Mouse (Mus musculus) lung, postnatal 14 days (tissue): ENCODE measurements around the gene Pank4.

Source experiments
- DNase-seq: peaks from one replicate; pipeline ENCODE4 v3.0.0; 2021

Gene Pank4

GRCm38 (mm10) chr4:154974163-154974611, 10.3 kb downstream of the Pank4 start:
- no peak for DNase-seq

GRCm38 (mm10) chr4:154980110-154980509, 16.2 kb downstream of the Pank4 start:
- DNase-seq: no peak

DNA sequence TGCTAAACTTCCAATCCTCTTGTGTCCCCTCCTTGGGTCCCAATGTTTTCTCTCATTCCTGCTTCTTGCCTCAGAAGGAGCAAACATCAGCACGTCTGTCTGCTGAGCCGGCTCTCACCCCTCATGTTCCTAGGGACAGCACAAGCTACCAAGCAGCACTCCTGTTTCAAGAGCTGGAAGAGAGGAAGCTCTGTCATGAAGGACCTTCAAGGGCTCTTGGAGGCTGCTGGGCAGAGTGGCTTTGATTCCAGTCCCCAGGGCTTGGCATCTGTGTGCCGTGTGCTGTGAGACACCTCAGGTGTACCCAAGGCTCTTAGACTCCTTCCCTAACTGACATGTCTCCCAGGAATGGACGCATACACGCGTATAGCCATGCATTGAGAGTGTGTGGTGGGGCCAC, 17.2 kb downstream of the Pank4 start:
- DNase-seq: peak; percentile 40

DNA sequence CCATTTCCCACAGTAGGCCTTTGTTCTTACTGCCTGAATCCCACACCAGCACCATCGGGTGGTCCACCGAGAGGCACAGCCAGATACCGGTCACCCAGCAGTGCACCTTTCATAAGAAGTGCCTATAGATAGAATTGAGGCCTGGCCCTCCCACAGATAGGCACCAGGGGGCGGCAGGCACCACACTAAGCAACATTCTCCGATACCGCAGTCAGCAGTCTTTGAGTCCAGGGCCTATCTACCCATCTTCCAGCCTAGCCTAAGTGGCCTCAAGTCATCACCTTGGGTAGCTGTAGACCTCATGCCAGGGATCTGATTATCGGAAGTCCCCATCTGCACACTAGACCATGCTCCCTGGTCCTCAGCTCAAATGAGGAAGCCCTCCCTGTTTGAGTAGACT, 17.6 kb downstream of the Pank4 start:
- DNase-seq: peak; percentile 56

DNA sequence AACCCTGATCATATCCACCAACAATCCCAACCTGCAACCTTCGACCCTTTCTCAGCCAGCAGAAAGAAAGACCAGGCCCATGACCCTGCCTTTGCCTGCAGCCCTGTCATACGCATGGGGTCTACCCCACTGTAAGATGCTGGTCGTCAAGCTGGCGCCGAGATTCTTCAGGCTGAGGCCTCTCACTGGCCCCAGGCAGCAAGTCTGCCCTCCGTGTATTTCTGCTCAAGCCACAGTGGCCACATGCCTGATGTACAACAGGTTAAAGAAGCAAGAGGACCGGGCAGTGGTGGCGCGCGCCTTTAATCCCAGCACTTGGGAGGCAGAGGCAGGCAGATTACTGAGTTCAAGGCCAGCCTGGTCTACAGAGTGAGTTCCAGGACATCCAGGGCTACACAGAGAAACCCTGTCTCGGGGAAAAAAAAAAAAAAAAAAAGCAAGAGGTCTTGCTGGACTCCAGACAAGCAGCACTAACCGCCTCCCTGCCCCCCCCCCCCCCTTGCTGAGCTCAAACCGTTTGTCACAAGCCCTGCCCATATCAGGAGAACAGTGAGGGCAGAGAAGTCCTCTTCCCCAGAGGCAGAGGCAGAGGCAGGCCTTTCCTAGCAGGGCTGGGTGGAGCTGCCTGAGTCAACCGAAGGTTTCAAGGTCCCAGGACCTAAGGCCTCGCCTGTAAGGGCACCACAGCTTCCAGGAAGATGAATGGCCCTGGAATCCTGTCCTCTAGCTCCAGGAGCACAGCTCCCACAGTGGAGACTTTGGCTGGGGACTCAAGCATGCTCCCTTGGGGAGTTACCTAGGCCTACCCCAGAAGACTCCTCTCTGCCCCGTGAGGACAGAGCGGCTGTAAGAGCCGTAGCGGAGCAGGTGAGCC, 18.6 kb downstream of the Pank4 start:
- DNase-seq: no peak

- DNase-seq: no peak
Measured at GRCm38 (mm10) chr4:154983767-154984166, 19.8 kb downstream of the Pank4 start.

DNA sequence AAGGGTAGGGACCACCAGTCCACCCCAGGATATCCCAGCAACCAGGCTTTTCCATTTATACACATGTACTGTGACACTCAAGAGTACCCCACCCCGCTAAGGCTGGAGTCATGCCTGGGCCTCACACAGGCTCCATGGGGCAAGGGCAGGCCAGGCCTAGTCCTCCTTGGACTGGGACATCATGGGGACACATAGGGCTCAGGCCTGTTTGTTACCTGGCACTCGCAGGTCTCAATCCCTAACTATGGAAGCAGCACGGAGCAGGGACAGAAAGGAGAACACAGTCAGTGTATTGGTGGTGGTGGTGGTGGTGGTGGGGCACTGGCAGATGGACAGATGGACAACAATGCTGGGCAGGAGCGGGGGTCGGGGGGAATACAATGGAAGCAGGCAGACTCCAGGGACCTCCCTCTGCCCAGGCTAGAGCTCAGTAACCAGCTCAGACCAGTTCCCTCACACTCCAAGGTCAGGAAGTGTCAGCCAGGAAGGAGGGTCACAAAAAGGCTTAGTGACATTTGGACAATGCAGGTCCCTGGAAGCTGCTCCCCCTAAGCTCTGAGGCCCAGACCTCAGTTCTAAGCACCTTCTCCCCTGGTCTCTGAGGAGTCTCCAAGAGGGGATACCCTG, 21.3 kb downstream of the Pank4 start:
- no peak for DNase-seq

- peak; percentile 83 for DNase-seq
Measured at GRCm38 (mm10) chr4:154986096-154986495, 22.2 kb downstream of the Pank4 start.

GRCm38 (mm10) chr4:154986750-154987149, 22.8 kb downstream of the Pank4 start:
- no peak for DNase-seq

DNA sequence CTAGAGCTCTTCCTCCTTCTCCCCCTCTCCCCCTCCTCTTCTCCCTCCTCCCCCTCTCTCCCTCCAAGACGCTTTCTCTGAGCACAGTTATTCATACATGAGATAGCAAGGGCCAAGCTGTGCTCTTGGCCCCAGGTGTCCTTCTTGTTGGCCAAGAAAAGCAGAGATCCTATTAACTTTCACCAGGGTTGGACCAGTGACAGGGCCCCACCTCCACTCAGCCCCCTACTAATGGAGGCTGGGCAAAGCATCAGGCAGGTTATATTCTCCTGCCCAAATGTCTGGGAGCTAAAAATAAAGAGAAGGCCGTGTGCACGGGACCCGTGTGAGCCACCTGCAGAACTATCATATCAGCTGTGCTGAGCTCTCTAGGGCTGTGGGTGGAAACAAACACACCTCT, 31.0 kb downstream of the Pank4 start:
- no peak for DNase-seq

- DNase-seq: no peak
Measured at GRCm38 (mm10) chr4:154996572-154997154, 32.7 kb downstream of the Pank4 start.

DNA sequence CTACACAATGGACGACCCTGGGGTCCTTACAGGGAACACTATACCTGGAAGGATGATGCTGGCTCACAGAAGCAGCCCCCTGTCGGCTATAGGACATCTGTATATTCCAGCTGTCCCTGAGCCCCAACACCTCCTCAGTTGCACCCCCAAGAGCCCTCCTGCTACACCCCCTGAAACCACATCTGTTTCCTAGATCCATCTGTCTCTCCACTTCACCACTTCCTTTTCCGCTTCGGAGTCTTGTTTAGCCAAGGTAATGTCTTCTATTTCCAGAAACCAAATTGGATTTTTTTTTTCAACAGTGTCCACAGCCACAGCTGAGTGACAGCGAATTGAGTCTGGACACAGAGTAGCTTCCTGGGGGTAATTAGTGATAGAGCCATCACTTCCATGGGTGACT, 35.5 kb downstream of the Pank4 start:
- DNase-seq: no peak

- no peak for DNase-seq
Measured at GRCm38 (mm10) chr4:155005278-155005677, 41.4 kb downstream of the Pank4 start.

GRCm38 (mm10) chr4:155006296-155006695, 42.4 kb downstream of the Pank4 start:
- DNase-seq: no peak

GRCm38 (mm10) chr4:155007641-155008040, 43.7 kb downstream of the Pank4 start:
- no peak for DNase-seq

DNA sequence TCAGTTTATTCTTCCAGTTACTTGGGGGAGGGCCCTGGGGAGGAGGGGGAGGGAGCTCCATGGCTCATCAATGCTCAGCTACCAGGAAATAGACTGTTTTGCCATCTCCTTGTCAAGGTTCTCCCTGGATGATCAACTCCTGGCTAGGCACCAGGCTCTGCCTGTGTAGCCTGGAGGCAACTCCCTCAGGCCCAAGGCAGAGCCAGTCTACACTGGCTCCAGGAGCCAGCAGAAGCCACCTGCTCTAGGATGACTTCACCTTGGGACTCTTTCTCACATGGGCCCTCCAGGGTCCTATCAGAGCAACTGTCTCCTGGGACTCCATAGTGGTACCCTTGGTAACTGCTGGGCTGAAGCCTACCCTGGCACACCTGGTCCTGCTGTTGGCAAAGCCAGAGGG, 44.2 kb downstream of the Pank4 start:
- DNase-seq: no peak

- no peak for DNase-seq
Measured at GRCm38 (mm10) chr4:155009216-155009615, 45.3 kb downstream of the Pank4 start.

- DNase-seq: no peak
Measured at GRCm38 (mm10) chr4:155010870-155011269, 46.9 kb downstream of the Pank4 start.

DNA sequence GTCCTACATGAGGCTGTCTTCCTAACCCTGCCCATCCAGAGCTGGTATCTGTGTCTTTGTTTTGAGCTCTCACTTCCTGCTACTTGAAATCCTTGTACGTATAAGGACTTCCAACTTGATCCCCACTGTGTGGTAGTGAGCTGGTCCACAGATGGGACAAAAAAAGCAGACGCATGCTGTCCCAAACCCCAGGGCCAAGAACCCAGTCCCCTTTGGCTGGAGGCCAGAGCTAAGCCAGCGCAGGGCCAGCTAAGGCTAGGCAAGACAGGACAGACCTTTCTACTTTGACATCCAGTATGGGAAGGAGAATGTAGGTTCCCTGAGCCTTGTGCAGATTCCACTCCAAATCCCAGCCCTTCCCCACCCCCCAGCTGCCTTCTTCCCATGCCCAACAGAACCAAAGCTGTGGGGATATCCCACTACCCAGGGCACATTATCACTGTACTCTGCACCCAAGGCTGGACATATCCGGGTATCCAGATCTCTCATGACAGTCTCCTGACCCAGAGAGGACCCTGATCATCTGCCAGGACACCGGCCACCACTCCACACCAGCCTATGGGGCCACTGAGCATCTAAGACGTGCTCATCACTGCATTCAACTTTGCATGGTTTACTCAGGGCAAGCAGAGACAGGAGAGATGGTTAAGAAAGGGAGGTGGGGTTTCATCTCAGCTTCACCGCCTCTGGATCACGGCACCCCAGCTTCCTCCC, 47.5 kb downstream of the Pank4 start:
- DNase-seq: no peak

DNA sequence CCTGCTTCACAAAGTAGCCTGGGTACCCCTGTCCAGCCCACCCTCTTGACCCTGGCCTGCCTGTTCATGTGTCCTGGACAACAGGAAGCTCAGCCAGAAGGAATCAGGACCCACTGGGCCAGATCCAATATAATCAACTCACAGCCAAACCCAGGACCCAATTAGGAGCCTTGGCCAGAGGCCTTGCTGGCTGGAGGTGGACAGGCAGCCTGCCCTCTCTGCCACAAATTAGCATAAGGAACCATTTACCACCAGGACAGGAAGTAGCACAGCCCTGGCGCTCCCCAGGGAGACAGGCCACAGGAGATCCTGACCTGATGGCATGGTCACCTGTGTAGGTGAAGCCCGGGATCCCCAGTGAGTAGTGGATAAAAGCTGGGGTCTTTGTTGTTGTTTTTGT, 48.2 kb downstream of the Pank4 start:
- no peak for DNase-seq

- DNase-seq: peak; percentile 74
Measured at GRCm38 (mm10) chr4:155012788-155013187, 48.9 kb downstream of the Pank4 start.

GRCm38 (mm10) chr4:155014244-155014643, 50.3 kb downstream of the Pank4 start:
- DNase-seq: no peak

DNA sequence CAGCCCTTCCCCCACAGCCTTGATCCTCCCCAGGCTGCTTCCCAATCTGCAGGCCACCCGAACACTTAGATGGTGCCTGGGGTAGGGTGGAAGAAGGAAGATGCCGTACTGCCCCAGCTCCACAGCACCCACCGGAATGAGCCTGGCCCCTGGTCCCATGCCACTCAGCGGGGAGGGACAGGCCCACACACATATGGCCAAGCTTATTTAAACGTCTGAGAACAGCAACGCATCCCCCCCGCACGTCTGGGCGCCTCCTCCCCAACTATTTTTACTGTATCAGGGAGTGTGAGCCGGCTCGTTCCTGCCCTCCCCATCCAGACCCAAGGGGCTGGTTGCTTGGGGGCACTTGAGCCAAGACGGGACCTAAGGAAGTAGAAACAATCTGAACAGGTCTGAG, 50.9 kb downstream of the Pank4 start:
- DNase-seq: no peak
